Mouse (Mus musculus): ENCODE measurements around the gene Nfe2. TPM values are rescaled to one million over a fixed set of nuclear protein-coding genes. Genes with fewer than 3 reads are reported as not detected.

The Nfe2 gene
- polyA plus RNA-seq, 1 experiment from 2014 or later = 5.4 TPM

- Histone ChIP-seq H3K27ac (replicated peaks; ENCODE audit: low read depth, low read length) (peak overlapping the region; percentile 53), H3K4me1 (ENCODE audit: control insufficient read depth, insufficient read depth, low read length) (peaks cover 13% of the 10 kb centered on the region), H3K27me3 (ENCODE audit: control insufficient read depth, insufficient read depth, low read length) (no peaks in the 10 kb centered on the region), H3K9ac (replicated peaks; ENCODE audit: low read length) (0 out of 2 replicates have a peak overlapping the region, but pooled peaks have one; percentile 11), H3K4me2 (ENCODE audit: low read depth, low read length) (no peak overlapping the region), H3K4me3 (ENCODE audit: low read depth, low read length) (no peak overlapping the region), H3K36me3 (replicated peaks; ENCODE audit: control insufficient read depth, insufficient read depth, low read depth, low read length) (no peaks in the 10 kb centered on the region), H3K9me3 (replicated peaks; ENCODE audit: control insufficient read depth, low read length) (no peaks in the 10 kb centered on the region)
- 4% methylated on average over 5 of the region's 5 CpGs for WGBS
- ATAC-seq (replicated peaks; ENCODE audit: insufficient number of reproducible peaks, low FRiP score, low TSS enrichment, low read depth) = peak; percentile 54; the same call in 1 of the 2 replicates
- peak; percentile 68 for DNase-seq (ENCODE audit: low spot score)
Measured at GRCm38 (mm10) chr15:103295851-103296250, 37.6 kb upstream of the Nfe2 start.

GRCm38 (mm10) chr15:103294649-103295048 lies 36.4 kb upstream of the Nfe2 start:
- H3K27ac ChIP-seq (replicated peaks; ENCODE audit: low read depth, low read length) = no peak overlapping the region
- no peak overlapping the region for H3K4me2 ChIP-seq (ENCODE audit: low read depth, low read length)
- DNase-seq (ENCODE audit: low spot score) = peak; percentile 60
- H3K27me3 ChIP-seq (ENCODE audit: control insufficient read depth, insufficient read depth, low read length) = no peaks in the 10 kb centered on the region
- ATAC-seq (replicated peaks; ENCODE audit: insufficient number of reproducible peaks, low FRiP score, low TSS enrichment, low read depth) = no peak
- no peaks in the 10 kb centered on the region for H3K9me3 ChIP-seq (replicated peaks; ENCODE audit: control insufficient read depth, low read length)
- H3K4me1 ChIP-seq (ENCODE audit: control insufficient read depth, insufficient read depth, low read length) = peaks cover 11% of the 10 kb centered on the region
- H3K9ac ChIP-seq (replicated peaks; ENCODE audit: low read length) = no peak overlapping the region
- H3K36me3 ChIP-seq (replicated peaks; ENCODE audit: control insufficient read depth, insufficient read depth, low read depth, low read length) = no peaks in the 10 kb centered on the region
- H3K4me3 ChIP-seq (ENCODE audit: low read depth, low read length) = no peak overlapping the region
- WGBS = 28% methylated on average over 2 of the region's 2 CpGs

GRCm38 (mm10) chr15:103293375-103293774 lies 35.2 kb upstream of the Nfe2 start:
- DNase-seq (ENCODE audit: low spot score) (no peak), ATAC-seq (replicated peaks; ENCODE audit: insufficient number of reproducible peaks, low FRiP score, low TSS enrichment, low read depth) (no peak)
- WGBS = 93% methylated on average over 2 of the region's 2 CpGs
- no peaks in the 10 kb centered on the region for H3K36me3 ChIP-seq (replicated peaks; ENCODE audit: control insufficient read depth, insufficient read depth, low read depth, low read length)
- no peaks in the 10 kb centered on the region for H3K9me3 ChIP-seq (replicated peaks; ENCODE audit: control insufficient read depth, low read length)
- no peaks in the 10 kb centered on the region for H3K27me3 ChIP-seq (ENCODE audit: control insufficient read depth, insufficient read depth, low read length)
- peaks cover 4% of the 10 kb centered on the region for H3K4me1 ChIP-seq (ENCODE audit: control insufficient read depth, insufficient read depth, low read length)
- no peak overlapping the region for H3K4me3 ChIP-seq (ENCODE audit: low read depth, low read length)
- no peak overlapping the region for H3K4me2 ChIP-seq (ENCODE audit: low read depth, low read length)
- no peak overlapping the region for H3K9ac ChIP-seq (replicated peaks; ENCODE audit: low read length)
- no peak overlapping the region for H3K27ac ChIP-seq (replicated peaks; ENCODE audit: low read depth, low read length)

DNA sequence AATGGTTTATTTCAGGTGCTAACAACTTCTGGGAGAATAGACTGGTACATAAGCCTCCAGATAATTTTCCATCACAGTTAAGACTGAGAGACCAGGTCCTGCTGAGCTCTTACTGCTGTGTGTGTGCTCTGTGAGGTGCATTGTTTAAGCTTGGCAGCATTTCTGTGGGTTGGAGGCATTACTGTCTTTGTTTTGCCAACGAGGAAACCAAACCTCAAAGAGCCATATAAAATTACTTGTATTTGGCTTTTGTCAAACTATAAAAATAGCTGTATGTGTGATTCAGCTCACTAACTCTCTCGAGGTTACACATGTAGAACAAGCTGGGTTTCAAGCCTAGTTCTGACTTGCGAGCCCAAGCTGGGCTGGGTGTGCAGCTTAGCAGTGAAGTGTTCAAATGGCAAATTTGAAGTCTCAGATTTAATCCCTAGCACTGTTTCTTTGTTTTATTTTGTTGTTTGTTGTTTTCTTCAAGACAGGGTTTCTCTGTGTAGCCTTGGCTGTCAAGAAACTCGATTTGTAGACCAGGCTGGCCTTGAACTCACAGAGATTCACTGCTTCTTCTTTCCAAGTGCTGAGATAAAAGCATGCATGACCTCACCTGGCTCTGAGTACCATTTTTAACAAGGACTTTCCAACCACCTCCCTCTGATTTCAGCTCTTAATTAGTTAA lies 34.6 kb upstream of the Nfe2 start:
- Histone ChIP-seq H3K27ac (replicated peaks; ENCODE audit: low read depth, low read length) (no peak overlapping the region), H3K4me2 (ENCODE audit: low read depth, low read length) (no peak overlapping the region), H3K9ac (replicated peaks; ENCODE audit: low read length) (no peak overlapping the region), H3K36me3 (replicated peaks; ENCODE audit: control insufficient read depth, insufficient read depth, low read depth, low read length) (no peaks in the 10 kb centered on the region), H3K9me3 (replicated peaks; ENCODE audit: control insufficient read depth, low read length) (no peaks in the 10 kb centered on the region), H3K4me1 (ENCODE audit: control insufficient read depth, insufficient read depth, low read length) (peaks cover 4% of the 10 kb centered on the region), H3K27me3 (ENCODE audit: control insufficient read depth, insufficient read depth, low read length) (no peaks in the 10 kb centered on the region), H3K4me3 (ENCODE audit: low read depth, low read length) (no peak overlapping the region)
- DNase-seq (ENCODE audit: low spot score) = no peak
- WGBS = 90% methylated on average over 4 of the region's 4 CpGs
- ATAC-seq (replicated peaks; ENCODE audit: insufficient number of reproducible peaks, low FRiP score, low TSS enrichment, low read depth) = no peak

DNA sequence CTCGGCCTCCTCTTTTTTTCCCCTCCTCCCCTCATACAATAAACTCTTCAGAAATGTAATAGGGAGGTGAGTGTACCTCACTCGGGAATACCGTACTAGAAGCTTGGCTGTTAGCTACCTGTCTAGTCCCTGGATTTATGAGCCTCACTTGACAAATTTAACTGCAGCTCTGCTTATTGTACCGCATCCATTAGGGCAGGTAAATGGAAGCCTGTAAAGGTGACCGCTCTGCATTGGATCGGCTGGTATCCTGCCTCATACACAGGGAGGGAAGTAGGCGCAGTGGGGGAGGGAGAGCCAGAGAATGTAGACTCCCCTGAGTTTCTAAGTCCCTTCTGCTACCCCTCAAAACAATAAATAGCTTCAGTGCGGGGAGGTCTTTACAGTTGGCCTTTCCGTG lies 32.6 kb upstream of the Nfe2 start:
- no peaks in the 10 kb centered on the region for H3K36me3 ChIP-seq (replicated peaks; ENCODE audit: control insufficient read depth, insufficient read depth, low read depth, low read length)

DNA sequence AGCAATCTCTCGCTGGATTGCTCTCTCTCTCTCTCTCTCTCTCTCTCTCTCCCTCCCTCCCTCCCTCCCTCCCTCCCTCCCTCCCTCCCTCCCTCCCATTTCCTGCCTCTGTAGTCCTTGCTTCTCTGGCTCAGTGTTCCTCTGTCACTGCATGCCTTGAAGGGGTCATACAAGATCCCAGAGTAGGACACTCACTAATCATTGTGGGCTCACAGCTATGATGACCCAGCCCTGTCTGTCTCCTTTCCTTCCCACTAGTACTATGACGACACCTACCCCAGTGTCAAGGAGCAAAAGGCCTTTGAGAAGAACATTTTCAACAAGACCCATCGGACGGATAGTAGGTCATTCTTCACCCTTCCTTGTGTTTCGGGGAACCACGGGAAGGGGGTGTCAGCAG lies 32.2 kb upstream of the Nfe2 start:
- Histone ChIP-seq H3K36me3 (replicated peaks; ENCODE audit: control insufficient read depth, insufficient read depth, low read depth, low read length) (no peaks in the 10 kb centered on the region), H3K4me2 (ENCODE audit: low read depth, low read length) (no peak overlapping the region), H3K9me3 (replicated peaks; ENCODE audit: control insufficient read depth, low read length) (no peaks in the 10 kb centered on the region), H3K4me3 (ENCODE audit: low read depth, low read length) (no peak overlapping the region), H3K27ac (replicated peaks; ENCODE audit: low read depth, low read length) (no peak overlapping the region), H3K9ac (replicated peaks; ENCODE audit: low read length) (no peak overlapping the region), H3K4me1 (ENCODE audit: control insufficient read depth, insufficient read depth, low read length) (peaks cover 2% of the 10 kb centered on the region), H3K27me3 (ENCODE audit: control insufficient read depth, insufficient read depth, low read length) (no peaks in the 10 kb centered on the region)
- ATAC-seq (replicated peaks; ENCODE audit: insufficient number of reproducible peaks, low FRiP score, low TSS enrichment, low read depth) (no peak), DNase-seq (ENCODE audit: low spot score) (no peak)
- WGBS = 72% methylated on average over 6 of the region's 6 CpGs

More for the DNA sequence above, 32.6 kb upstream of the Nfe2 start:
- no peak for DNase-seq (ENCODE audit: low spot score)
- WGBS = 91% methylated on average over 9 of the region's 9 CpGs
- H3K4me3 ChIP-seq (ENCODE audit: low read depth, low read length) = no peak overlapping the region
- no peak overlapping the region for H3K27ac ChIP-seq (replicated peaks; ENCODE audit: low read depth, low read length)
- no peaks in the 10 kb centered on the region for H3K27me3 ChIP-seq (ENCODE audit: control insufficient read depth, insufficient read depth, low read length)
- H3K4me2 ChIP-seq (ENCODE audit: low read depth, low read length) = no peak overlapping the region
- ATAC-seq (replicated peaks; ENCODE audit: insufficient number of reproducible peaks, low FRiP score, low TSS enrichment, low read depth) = no peak
- H3K9ac ChIP-seq (replicated peaks; ENCODE audit: low read length) = no peak overlapping the region
- H3K9me3 ChIP-seq (replicated peaks; ENCODE audit: control insufficient read depth, low read length) = no peaks in the 10 kb centered on the region
- peaks cover 4% of the 10 kb centered on the region for H3K4me1 ChIP-seq (ENCODE audit: control insufficient read depth, insufficient read depth, low read length)

DNA sequence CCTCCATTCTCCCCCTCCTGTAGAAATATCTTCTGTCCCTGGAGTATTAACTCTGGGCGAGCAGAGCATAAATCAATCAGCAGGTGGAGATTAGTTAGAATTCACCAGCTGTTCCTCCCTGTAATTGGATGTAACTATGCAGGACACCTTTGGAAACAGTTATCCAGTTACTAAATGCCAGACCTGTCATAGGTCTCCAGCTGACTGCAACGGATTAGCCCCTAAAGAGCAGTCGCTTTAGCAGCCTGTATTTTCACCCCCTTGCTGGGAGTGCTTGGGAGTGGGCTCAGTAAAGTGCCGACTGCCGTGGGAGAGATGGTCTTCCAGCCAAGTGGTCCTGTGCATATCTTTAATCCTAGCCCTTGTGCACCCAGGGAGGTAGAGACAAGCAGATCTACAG lies 31.4 kb upstream of the Nfe2 start:
- Histone ChIP-seq H3K9me3 (replicated peaks; ENCODE audit: control insufficient read depth, low read length) (no peaks in the 10 kb centered on the region), H3K4me1 (ENCODE audit: control insufficient read depth, insufficient read depth, low read length) (no peaks in the 10 kb centered on the region), H3K27ac (replicated peaks; ENCODE audit: low read depth, low read length) (no peak overlapping the region), H3K36me3 (replicated peaks; ENCODE audit: control insufficient read depth, insufficient read depth, low read depth, low read length) (no peaks in the 10 kb centered on the region), H3K9ac (replicated peaks; ENCODE audit: low read length) (no peak overlapping the region), H3K4me2 (ENCODE audit: low read depth, low read length) (no peak overlapping the region), H3K27me3 (ENCODE audit: control insufficient read depth, insufficient read depth, low read length) (no peaks in the 10 kb centered on the region), H3K4me3 (ENCODE audit: low read depth, low read length) (no peak overlapping the region)
- 46% methylated on average over 5 of the region's 5 CpGs for WGBS
- ATAC-seq (replicated peaks; ENCODE audit: insufficient number of reproducible peaks, low FRiP score, low TSS enrichment, low read depth) (no peak), DNase-seq (ENCODE audit: low spot score) (no peak)

DNA sequence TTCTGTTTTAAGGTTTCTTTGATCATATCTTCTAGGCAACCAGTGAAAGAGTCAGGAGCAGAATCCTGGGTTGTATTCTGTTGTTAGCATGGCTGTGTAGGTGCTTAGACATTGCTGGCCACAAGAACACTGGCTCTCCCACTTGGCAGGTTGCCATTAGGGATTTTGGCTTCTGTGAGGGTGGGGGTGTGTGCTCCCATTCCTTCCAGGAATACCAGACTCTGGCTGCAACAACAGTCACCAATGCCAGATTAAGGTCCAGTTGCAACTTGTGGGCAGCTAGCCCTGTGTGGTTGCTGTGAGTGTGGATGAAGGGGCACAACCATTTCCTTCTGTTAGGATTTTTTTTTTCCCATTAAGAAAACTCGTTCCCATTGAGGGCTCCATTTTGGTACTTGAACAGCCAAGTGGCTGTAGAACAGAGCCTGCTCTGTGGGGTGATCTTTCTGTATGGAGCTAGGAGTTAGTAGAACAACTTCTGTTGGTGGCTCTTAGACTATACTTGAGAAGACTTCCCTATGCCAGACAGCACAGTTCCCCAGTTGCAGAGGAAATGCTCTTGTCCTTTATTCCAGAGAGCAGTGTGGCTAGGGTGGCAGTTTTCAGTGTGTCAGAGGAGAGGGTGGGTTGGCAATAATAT lies 27.7 kb upstream of the Nfe2 start:
- H3K27me3 ChIP-seq (ENCODE audit: control insufficient read depth, insufficient read depth, low read length) = no peaks in the 10 kb centered on the region
- no peak overlapping the region for H3K4me3 ChIP-seq (ENCODE audit: low read depth, low read length)
- H3K36me3 ChIP-seq (replicated peaks; ENCODE audit: control insufficient read depth, insufficient read depth, low read depth, low read length) = no peaks in the 10 kb centered on the region
- no peaks in the 10 kb centered on the region for H3K9me3 ChIP-seq (replicated peaks; ENCODE audit: control insufficient read depth, low read length)
- H3K4me1 ChIP-seq (ENCODE audit: control insufficient read depth, insufficient read depth, low read length) = no peaks in the 10 kb centered on the region
- no peak overlapping the region for H3K4me2 ChIP-seq (ENCODE audit: low read depth, low read length)
- 87% methylated on average over 1 of the region's 1 CpGs for WGBS
- H3K9ac ChIP-seq (replicated peaks; ENCODE audit: low read length) = no peak overlapping the region
- DNase-seq (ENCODE audit: low spot score) (no peak), ATAC-seq (replicated peaks; ENCODE audit: insufficient number of reproducible peaks, low FRiP score, low TSS enrichment, low read depth) (no peak)
- H3K27ac ChIP-seq (replicated peaks; ENCODE audit: low read depth, low read length) = no peak overlapping the region
